Comparison of ENCODE assay signal across 19 mouse cellular contexts in genomic region chr13:52009766-52010165, GRCm38 (mm10).
"Had no signal": no experiment of that assay in that cellular context is flagged by ENCODE, and none has a peak within 500 bp of the region (broad histone marks: within the 10 kb centered on the region; RNA-seq: fewer than 3 reads in every experiment).

No protein-coding gene starts in this region.

- H3K9ac ChIP-seq: lung, embryonic 14.5 days; midbrain, embryonic 12.5 days; neural tube, embryonic 13.5 days; neural tube, embryonic 15.5 days had no signal

- H3K4me2 ChIP-seq: lung, embryonic 14.5 days; midbrain, embryonic 12.5 days; neural tube, embryonic 13.5 days; neural tube, embryonic 15.5 days had no signal

- DNase-seq: lung, adult 18-20 months; lung, embryonic 14.5 days; lung, postnatal 10 days; lung, postnatal 4 days; midbrain, embryonic 14.5 days; retina, postnatal 1 day; right cerebral cortex, adult 18-20 months; right cerebral cortex, postnatal 25 days; right cerebral cortex, postnatal 4 days; spleen, adult 18-20 months; thymus, adult 18-20 months; thymus, postnatal 14 days; thymus, postnatal 36 days had no signal

- H3K27ac ChIP-seq: midbrain, embryonic 10.5 days; midbrain, embryonic 12.5 days; neural tube, embryonic 13.5 days; neural tube, embryonic 15.5 days had no signal

- ATAC-seq: midbrain, embryonic 16.5 days had no signal

- H3K4me3 ChIP-seq: midbrain, embryonic 10.5 days; midbrain, embryonic 12.5 days; myocyte; neural tube, embryonic 13.5 days; neural tube, embryonic 15.5 days had no signal

- H3K36me3 ChIP-seq: midbrain, embryonic 10.5 days; midbrain, embryonic 12.5 days; neural tube, embryonic 13.5 days; neural tube, embryonic 15.5 days had no signal

- H3K9me3 ChIP-seq: midbrain, embryonic 10.5 days; neural tube, embryonic 13.5 days; neural tube, embryonic 15.5 days had no signal

- H3K27me3 ChIP-seq: neural tube, embryonic 15.5 days had no signal
